Mouse (Mus musculus) embryo, embryonic 11 days (tissue): ENCODE results near the gene Nol10.
"Not testable (repeated sequence)": the region's sequence is repeated elsewhere in the genome, so short reads cannot be mapped to it uniquely, and the experiment has no call there.

ENCODE experiments used
- DNase-seq: peaks from one replicate; pipeline ENCODE4 v3.0.0-alpha.2; 2015

The Nol10 gene

GRCm38 (mm10) chr12:17464550-17464949 is 116.3 kb downstream of the Nol10 start:
- not testable (repeated sequence) for DNase-seq

- no peak for DNase-seq
These were observed 118.5 kb downstream of the Nol10 start for GRCm38 (mm10) chr12:17466791-17467190.

- DNase-seq, result peak; percentile 29
These were observed 120.1 kb downstream of the Nol10 start for GRCm38 (mm10) chr12:17468359-17468758.

GRCm38 (mm10) chr12:17469869-17470268 is 121.6 kb downstream of the Nol10 start:
- DNase-seq, result no peak

GRCm38 (mm10) chr12:17470528-17470927 is 122.3 kb downstream of the Nol10 start:
- not testable (repeated sequence) for DNase-seq

GRCm38 (mm10) chr12:17471405-17471804 is 123.1 kb downstream of the Nol10 start:
- DNase-seq, result no peak

- no peak for DNase-seq
These were observed 124.9 kb downstream of the Nol10 start for GRCm38 (mm10) chr12:17473128-17473527.

- DNase-seq, result no peak
These were observed 125.6 kb downstream of the Nol10 start for GRCm38 (mm10) chr12:17473862-17474261.

- no peak for DNase-seq
These were observed 126.4 kb downstream of the Nol10 start for GRCm38 (mm10) chr12:17474681-17475080.

- DNase-seq, result no peak
These were observed 126.9 kb downstream of the Nol10 start for GRCm38 (mm10) chr12:17475146-17475545.

GRCm38 (mm10) chr12:17478196-17478595 is 129.9 kb downstream of the Nol10 start:
- no peak for DNase-seq

GRCm38 (mm10) chr12:17478856-17479255 is 130.6 kb downstream of the Nol10 start:
- DNase-seq, result no peak
